ENCODE assay signal across 10 mouse cellular contexts in the genomic region with DNA sequence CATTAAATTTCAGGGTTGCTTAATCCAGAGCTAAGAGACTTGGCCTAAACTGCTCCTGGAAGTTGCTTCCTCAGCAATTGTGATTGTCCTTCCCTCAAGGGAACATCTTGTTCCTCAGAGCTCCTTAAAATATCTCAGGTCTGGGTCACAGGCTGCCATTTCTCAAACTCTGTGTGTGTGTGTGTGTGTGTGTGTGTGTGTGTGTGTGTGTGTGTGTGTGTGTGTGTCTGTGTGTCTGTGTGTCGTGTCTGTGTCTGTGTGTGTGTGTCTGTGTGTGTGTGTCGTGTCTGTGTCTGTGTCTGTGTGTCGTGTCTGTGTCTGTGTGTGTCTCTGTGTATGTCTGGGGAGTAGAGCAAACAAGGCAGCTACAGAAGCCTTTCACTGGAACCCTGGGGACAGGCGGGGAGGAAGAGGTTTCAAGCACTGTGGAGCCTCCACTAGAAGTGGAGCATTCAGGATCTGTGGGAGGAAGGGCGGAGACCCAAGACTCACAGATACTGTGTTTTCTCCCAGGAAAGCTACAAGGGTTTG. TPM values are rescaled to one million over a fixed set of nuclear protein-coding genes. Genes with fewer than 3 reads are reported as not detected.
DNase-seq lines count a peak whose midpoint lies in the region; ATAC-seq lines count a peak whose summit lies in the region.
"Had no signal": no experiment of that assay in that cellular context is flagged by ENCODE, and none has a peak within 500 bp of the region (broad histone marks: within the 10 kb centered on the region; RNA-seq: fewer than 3 reads in every experiment).

No protein-coding gene starts in this region.

- no peak for ATAC-seq in hindbrain, embryonic 14.5 days (ENCODE audit: low FRiP score)
- peak; percentile 88 for ATAC-seq in lung, embryonic 16.5 days (ENCODE audit: low read depth)
- ATAC-seq: hindbrain, embryonic 16.5 days had no signal

- H3K9ac ChIP-seq in hindbrain, embryonic 14.5 days: no peak overlapping the region
- H3K9ac ChIP-seq in lung, embryonic 16.5 days (ENCODE audit: low read length): peak overlapping the region; percentile 8; the same call in 1 of the 2 replicates

- H3K36me3 ChIP-seq in hindbrain, embryonic 10.5 days: 0 out of 2 replicates have a peak, but pooled peaks cover 2% of the 10 kb centered on the region
- no peaks in the 10 kb centered on the region for H3K36me3 ChIP-seq in hindbrain, embryonic 14.5 days (replicated peaks; ENCODE audit: control insufficient read depth, insufficient read depth)
- H3K36me3 ChIP-seq in embryonic facial prominence, embryonic 10.5 days (replicated peaks): peaks cover 34% of the 10 kb centered on the region
- no peaks in the 10 kb centered on the region for H3K36me3 ChIP-seq in lung, embryonic 16.5 days (ENCODE audit: control insufficient read depth, insufficient read depth, low read length)

- peak overlapping the region; percentile 45; the same call in 1 of the 2 replicates for H3K27ac ChIP-seq in hindbrain, embryonic 10.5 days
- H3K27ac ChIP-seq in hindbrain, embryonic 14.5 days: no peak overlapping the region
- H3K27ac ChIP-seq in embryonic facial prominence, embryonic 10.5 days (replicated peaks): peak overlapping the region; percentile 48
- peak overlapping the region; percentile 88 for H3K27ac ChIP-seq in lung, embryonic 16.5 days (ENCODE audit: low read length)

- H3K4me3 ChIP-seq in hindbrain, embryonic 10.5 days: no peak overlapping the region
- H3K4me3 ChIP-seq in hindbrain, embryonic 14.5 days (replicated peaks; ENCODE audit: low read length): no peak overlapping the region
- no peak overlapping the region for H3K4me3 ChIP-seq in embryonic facial prominence, embryonic 10.5 days
- H3K4me3 ChIP-seq in lung, embryonic 16.5 days (ENCODE audit: low read length): no peak overlapping the region

- no peak overlapping the region for H3K4me2 ChIP-seq in hindbrain, embryonic 14.5 days (replicated peaks)
- H3K4me2 ChIP-seq in lung, embryonic 16.5 days (ENCODE audit: low read depth, low read length): no peak overlapping the region

- DNase-seq in hindbrain, embryonic 10.5 days (ENCODE audit: low spot score): no peak
- no peak for DNase-seq in hindbrain, embryonic 14.5 days (ENCODE audit: low spot score)
- no peak for DNase-seq in embryonic facial prominence, embryonic 10.5 days (ENCODE audit: low spot score)
- peak; percentile 21 for DNase-seq in heart, postnatal 4 days
- DNase-seq in embryo, embryonic 11 days: no peak
- DNase-seq in right cerebral cortex, adult 2 months (ENCODE audit: low spot score in 2 of 2): no peak
- DNase-seq in c-Kit-positive CD71-positive TER-119-positive erythroid progenitor cells, embryonic 14.5 days (ENCODE audit: low spot score): no peak

- H3K9me3 ChIP-seq in hindbrain, embryonic 10.5 days: no peaks in the 10 kb centered on the region
- H3K9me3 ChIP-seq in hindbrain, embryonic 14.5 days (ENCODE audit: control insufficient read depth, low read length): no peaks in the 10 kb centered on the region
- no peaks in the 10 kb centered on the region for H3K9me3 ChIP-seq in embryonic facial prominence, embryonic 10.5 days
- no peaks in the 10 kb centered on the region for H3K9me3 ChIP-seq in lung, embryonic 16.5 days (ENCODE audit: control insufficient read depth, low read length)

- peaks cover 12% of the 10 kb centered on the region for H3K4me1 ChIP-seq in hindbrain, embryonic 10.5 days (replicated peaks)
- no peaks in the 10 kb centered on the region for H3K4me1 ChIP-seq in hindbrain, embryonic 14.5 days (replicated peaks; ENCODE audit: control insufficient read depth, insufficient read depth, low read length)
- peaks cover 52% of the 10 kb centered on the region for H3K4me1 ChIP-seq in embryonic facial prominence, embryonic 10.5 days
- peaks cover 16% of the 10 kb centered on the region for H3K4me1 ChIP-seq in lung, embryonic 16.5 days (replicated peaks; ENCODE audit: control insufficient read depth, insufficient read depth, low read length)

- WGBS in hindbrain, embryonic 10.5 days: 62% methylated on average over 5 of the region's 5 CpGs
- WGBS in hindbrain, embryonic 14.5 days: 76% methylated on average over 5 of the region's 5 CpGs
- WGBS in embryonic facial prominence, embryonic 10.5 days: 64% methylated on average over 5 of the region's 5 CpGs
- WGBS in lung, embryonic 16.5 days: 45% methylated on average over 5 of the region's 5 CpGs

- H3K27me3 ChIP-seq in hindbrain, embryonic 10.5 days (ENCODE audit: insufficient read depth, poor library complexity, severe bottlenecking): no peaks in the 10 kb centered on the region
- no peaks in the 10 kb centered on the region for H3K27me3 ChIP-seq in hindbrain, embryonic 14.5 days (ENCODE audit: control insufficient read depth, insufficient read depth, low read length)
- H3K27me3 ChIP-seq in embryonic facial prominence, embryonic 10.5 days (replicated peaks; ENCODE audit: low read depth, poor library complexity, severe bottlenecking): no peaks in the 10 kb centered on the region
- H3K27me3 ChIP-seq in lung, embryonic 16.5 days (ENCODE audit: control insufficient read depth, insufficient read depth, low read depth, low read length): no peaks in the 10 kb centered on the region
- H3K27me3 ChIP-seq: CH12.LX had no signal

RNA-seq across cellular contexts. Expression of a gene that starts 47.9 kb away (rescaled TPM):
- polyA plus RNA-seq in hindbrain, embryonic 10.5 days (2016; fragmentation: Nextera tagmentation; extraction: Ambion mirVana): 3.4 and 4.4 TPM in 2 replicates
- 2.2 and 2.6 TPM in 2 replicates for polyA plus RNA-seq in hindbrain, embryonic 14.5 days (2014; fragmentation: Nextera tagmentation; extraction: Ambion mirVana)
- 9.3 and 12.2 TPM in 2 replicates for polyA plus RNA-seq in embryonic facial prominence, embryonic 10.5 days (2016; fragmentation: Nextera tagmentation; extraction: Ambion mirVana)
- 1 to 10 TPM; 4.1 to 4.4 TPM for total RNA-seq in heart, postnatal 4 days (2021)
- 7.8 and 9.2 TPM in 2 replicates for polyA plus RNA-seq in lung, embryonic 16.5 days (2015; fragmentation: Nextera tagmentation; extraction: Ambion mirVana)

RNA-seq across cellular contexts. Expression of a gene that starts 59.5 kb away (rescaled TPM):
- polyA plus RNA-seq in hindbrain, embryonic 10.5 days (2016; fragmentation: Nextera tagmentation; extraction: Ambion mirVana): 68.2 and 76.2 TPM in 2 replicates
- polyA plus RNA-seq in hindbrain, embryonic 14.5 days (2014; fragmentation: Nextera tagmentation; extraction: Ambion mirVana): 55.7 and 55.8 TPM in 2 replicates
- 83.1 and 93.4 TPM in 2 replicates for polyA plus RNA-seq in embryonic facial prominence, embryonic 10.5 days (2016; fragmentation: Nextera tagmentation; extraction: Ambion mirVana)
- total RNA-seq in heart, postnatal 4 days (2021): 10 to 100 TPM; 77.7 to 82.5 TPM
- 56.8 and 60.7 TPM in 2 replicates for polyA plus RNA-seq in lung, embryonic 16.5 days (2015; fragmentation: Nextera tagmentation; extraction: Ambion mirVana)
